Mouse (Mus musculus): Measurements from ENCODE around the gene Trim21. TPM values are rescaled to one million over a fixed set of nuclear protein-coding genes. Genes with fewer than 3 reads are reported as not detected.

The Trim21 gene
- polyA plus RNA-seq, 1 experiment from 2014 or later, result 0.14 TPM

DNA sequence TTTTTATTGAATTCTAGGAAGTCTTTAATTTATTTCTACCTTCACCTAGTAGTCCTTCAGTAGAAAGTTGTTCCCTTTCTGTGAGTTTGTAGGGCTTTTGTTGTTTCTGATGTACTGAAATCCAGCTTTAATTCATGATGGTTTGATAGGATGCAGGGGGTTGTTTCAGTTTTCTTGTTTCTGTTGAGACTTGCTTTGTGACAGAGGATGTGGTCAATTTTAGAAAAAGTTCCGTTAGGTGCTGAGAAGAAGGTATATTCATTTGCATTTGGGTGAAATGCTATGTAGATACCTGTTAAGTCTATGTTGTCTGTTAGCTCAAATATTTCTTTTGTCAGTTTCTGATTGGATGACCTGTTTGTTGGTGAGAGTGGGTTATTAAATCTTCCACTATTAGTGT is 36.2 kb downstream of the Trim21 start:
- H3K36me3 ChIP-seq (replicated peaks), result no peaks in the 10 kb centered on the region
- H3K9me3 ChIP-seq, result no peaks in the 10 kb centered on the region
- H3K27ac ChIP-seq, result no peak overlapping the region
- H3K4me2 ChIP-seq, result no peak overlapping the region
- no peaks in the 10 kb centered on the region for H3K27me3 ChIP-seq
- H3K4me3 ChIP-seq (replicated peaks), result no peak overlapping the region
- H3K4me1 ChIP-seq, result no peaks in the 10 kb centered on the region
- no peak overlapping the region for H3K9ac ChIP-seq
- ATAC-seq (ENCODE audit: low FRiP score), result no peak
- 90% methylated on average over 1 of the region's 1 CpGs for WGBS

DNA sequence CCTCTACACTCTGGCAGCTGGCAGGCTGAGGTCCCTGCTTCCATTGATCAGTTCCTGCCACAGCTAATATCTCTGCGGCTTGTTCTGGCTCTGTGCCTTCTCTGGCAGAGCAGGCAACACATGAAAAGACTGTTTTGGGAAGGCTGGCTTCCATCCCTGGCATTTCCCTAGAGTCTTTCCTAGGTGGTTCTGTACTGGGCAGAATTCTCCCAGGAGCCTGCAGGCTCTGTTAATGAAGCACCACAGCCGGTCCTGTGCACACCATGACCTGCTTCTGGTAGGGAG is 48.3 kb downstream of the Trim21 start:
- no peak overlapping the region for H3K27ac ChIP-seq
- peaks cover 33% of the 10 kb centered on the region for H3K27me3 ChIP-seq
- 86% methylated on average over 2 of the region's 2 CpGs for WGBS
- no peak overlapping the region for H3K4me2 ChIP-seq
- H3K9me3 ChIP-seq, result no peaks in the 10 kb centered on the region
- ATAC-seq (ENCODE audit: low FRiP score), result no peak
- peaks cover 4% of the 10 kb centered on the region; the same call in 1 of the 2 replicates for H3K4me1 ChIP-seq
- H3K9ac ChIP-seq, result no peak overlapping the region
- no peak overlapping the region for H3K4me3 ChIP-seq (replicated peaks)
- H3K36me3 ChIP-seq (replicated peaks), result no peaks in the 10 kb centered on the region

DNA sequence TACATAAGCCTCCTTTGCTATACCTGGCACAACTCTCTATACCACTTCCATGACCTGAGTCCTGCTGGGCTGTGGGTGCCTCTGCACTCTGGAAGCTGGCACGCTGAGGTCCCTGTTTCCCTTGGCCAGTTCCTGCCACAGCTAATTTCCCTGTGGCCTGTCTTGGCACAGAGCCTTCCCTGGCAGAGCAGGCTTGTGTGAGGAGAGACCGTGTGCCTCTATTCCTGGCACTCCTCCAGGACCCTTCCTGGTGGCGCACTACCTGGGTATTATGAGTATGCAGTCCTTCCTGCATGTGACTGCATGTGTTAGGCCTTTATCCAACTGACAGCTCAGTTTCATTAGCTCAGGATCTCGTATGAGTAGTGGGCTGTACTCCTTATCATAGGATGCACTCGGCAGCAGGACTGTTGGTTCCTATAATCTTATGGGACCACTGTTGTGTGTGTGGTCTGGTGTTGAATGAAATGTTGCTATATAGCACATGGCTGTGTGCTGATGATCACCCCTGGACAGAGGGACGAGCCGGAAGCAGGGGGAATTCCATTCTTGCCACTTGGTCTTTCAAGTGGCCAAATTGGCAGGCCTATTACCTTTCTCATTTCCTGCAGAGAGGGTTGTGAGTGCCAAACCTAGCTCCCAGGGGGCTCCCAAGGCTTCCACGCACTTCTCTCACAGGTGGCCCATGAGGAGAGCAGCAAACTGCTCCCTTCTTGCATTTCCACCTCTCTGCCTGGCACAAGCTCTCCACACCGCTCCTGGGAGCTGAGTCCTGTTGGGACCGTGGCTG is 48.8 kb downstream of the Trim21 start:
- Histone ChIP-seq H3K9me3 (no peaks in the 10 kb centered on the region), H3K9ac (no peak overlapping the region), H3K36me3 (replicated peaks) (no peaks in the 10 kb centered on the region), H3K4me3 (replicated peaks) (no peak overlapping the region), H3K4me2 (no peak overlapping the region), H3K27ac (no peak overlapping the region), H3K27me3 (peaks cover 38% of the 10 kb centered on the region), H3K4me1 (peaks cover 4% of the 10 kb centered on the region; the same call in 1 of the 2 replicates)
- WGBS, result 79% methylated on average over 10 of the region's 10 CpGs
- no peak for ATAC-seq (ENCODE audit: low FRiP score)

DNA sequence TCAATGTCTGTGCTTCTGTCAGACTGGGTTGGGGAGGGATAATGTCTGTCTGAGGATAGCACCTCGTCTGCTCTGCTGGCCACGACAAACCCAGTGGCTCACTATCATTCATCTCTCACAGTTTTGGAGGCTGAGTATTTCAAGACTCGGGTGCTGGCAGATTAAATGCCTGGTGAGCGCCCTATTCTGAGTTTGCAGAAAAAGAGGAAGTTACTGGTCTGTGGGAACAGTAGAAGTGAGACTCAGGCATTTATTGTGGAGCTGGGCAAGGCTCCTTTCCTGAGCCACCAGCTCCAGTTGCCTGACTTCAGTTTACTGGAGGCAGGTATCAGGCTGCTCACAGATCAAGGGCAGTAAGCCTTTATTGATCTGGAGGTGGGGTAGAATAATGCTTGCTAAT is 51.1 kb downstream of the Trim21 start:
- Histone ChIP-seq H3K27ac (no peak overlapping the region), H3K27me3 (peaks cover 40% of the 10 kb centered on the region), H3K4me1 (peaks cover 4% of the 10 kb centered on the region; the same call in 1 of the 2 replicates), H3K36me3 (replicated peaks) (no peaks in the 10 kb centered on the region), H3K9me3 (no peaks in the 10 kb centered on the region), H3K4me3 (replicated peaks) (no peak overlapping the region), H3K4me2 (no peak overlapping the region), H3K9ac (no peak overlapping the region)
- 78% methylated on average over 4 of the region's 4 CpGs for WGBS
- ATAC-seq (ENCODE audit: low FRiP score), result no peak

DNA sequence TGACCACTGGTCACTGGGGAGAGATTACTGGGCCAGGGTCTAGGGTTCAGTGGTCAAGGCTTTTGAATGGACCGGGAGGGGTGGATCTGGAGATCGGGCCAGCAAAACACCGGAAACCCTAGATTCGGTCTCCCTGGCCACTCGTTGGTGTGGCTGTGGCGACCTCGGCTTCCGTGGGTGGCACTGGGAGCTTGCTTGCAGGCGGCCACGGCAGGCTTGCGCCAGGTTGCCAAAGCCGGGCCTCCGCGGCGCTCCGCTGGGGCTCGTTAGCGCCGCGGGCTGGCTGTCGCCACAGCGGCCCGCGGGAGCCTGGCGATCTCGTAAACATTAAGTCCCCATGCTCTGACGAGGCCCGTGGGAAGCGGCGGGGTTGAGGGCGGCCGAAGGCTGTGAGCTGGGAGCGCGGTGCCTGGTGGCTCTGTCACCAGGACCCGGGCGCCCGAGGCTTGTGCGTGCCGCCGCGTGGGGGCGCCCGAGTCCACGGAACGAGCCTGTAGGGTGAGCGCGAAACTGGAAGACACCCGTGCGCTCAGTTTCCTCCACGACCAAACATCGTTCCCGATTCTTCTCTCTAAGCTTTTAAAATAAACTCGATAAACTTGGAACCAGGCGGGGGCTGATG is 52.4 kb downstream of the Trim21 start:
- ATAC-seq (ENCODE audit: low FRiP score), result peak; percentile 95
- Histone ChIP-seq H3K27me3 (peaks cover 40% of the 10 kb centered on the region), H3K27ac (no peak overlapping the region), H3K4me3 (replicated peaks) (peak overlapping the region; percentile 53), H3K4me2 (peak overlapping the region; percentile 84), H3K4me1 (peaks cover 4% of the 10 kb centered on the region; the same call in 1 of the 2 replicates), H3K9me3 (no peaks in the 10 kb centered on the region), H3K9ac (peak overlapping the region; percentile 80), H3K36me3 (replicated peaks) (no peaks in the 10 kb centered on the region)
- WGBS, result under 1% methylated on average over 54 of the region's 54 CpGs

DNA sequence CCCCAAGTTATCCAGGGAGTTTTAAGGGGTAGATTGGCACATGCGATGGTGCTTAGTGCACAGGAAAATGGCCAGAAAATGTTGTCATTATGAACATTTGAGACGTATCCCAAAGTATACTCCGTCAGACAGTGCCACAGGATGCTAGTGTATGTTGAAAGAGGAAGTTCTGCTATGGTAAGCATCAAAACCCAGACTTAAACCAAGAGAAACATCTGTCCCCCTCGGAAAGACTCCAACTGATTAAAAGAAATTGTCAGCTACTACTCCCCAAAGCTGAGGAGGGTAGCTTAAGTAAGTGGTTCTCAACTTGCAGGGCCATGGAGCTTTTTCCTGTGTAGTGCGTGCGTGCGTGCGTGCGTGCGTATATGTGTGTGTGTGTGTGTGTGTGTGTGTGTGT is 53.4 kb downstream of the Trim21 start:
- Histone ChIP-seq H3K27me3 (peaks cover 38% of the 10 kb centered on the region), H3K4me2 (no peak overlapping the region), H3K36me3 (replicated peaks) (no peaks in the 10 kb centered on the region), H3K27ac (no peak overlapping the region), H3K9ac (no peak overlapping the region), H3K4me3 (replicated peaks) (no peak overlapping the region), H3K9me3 (no peaks in the 10 kb centered on the region), H3K4me1 (peaks cover 4% of the 10 kb centered on the region; the same call in 1 of the 2 replicates)
- ATAC-seq (ENCODE audit: low FRiP score), result no peak
- WGBS, result 97% methylated on average over 10 of the region's 10 CpGs

DNA sequence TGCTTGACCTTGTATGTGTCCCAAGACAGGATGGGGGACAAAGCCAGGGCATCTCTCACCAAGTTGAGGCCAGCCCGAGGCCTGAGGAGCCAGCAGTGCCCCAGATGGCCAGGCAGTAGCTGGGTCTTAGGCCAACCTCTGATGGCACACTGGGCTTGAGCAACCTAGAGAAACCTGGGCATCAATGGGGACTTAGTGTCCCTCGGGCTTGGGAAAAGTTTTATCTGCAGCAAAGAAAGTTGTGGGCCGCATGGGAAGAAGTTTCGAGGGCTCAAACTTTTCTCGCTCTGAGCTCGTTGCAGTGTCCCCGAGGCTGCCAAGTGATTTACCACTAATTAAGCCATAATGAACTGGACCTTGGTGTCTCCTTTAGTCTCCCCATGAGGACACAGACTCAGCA is 55.6 kb downstream of the Trim21 start:
- no peak overlapping the region for H3K4me3 ChIP-seq (replicated peaks)
- no peak for ATAC-seq (ENCODE audit: low FRiP score)
- no peak overlapping the region for H3K4me2 ChIP-seq
- no peak overlapping the region for H3K27ac ChIP-seq
- peaks cover 28% of the 10 kb centered on the region for H3K27me3 ChIP-seq
- no peaks in the 10 kb centered on the region for H3K36me3 ChIP-seq (replicated peaks)
- 65% methylated on average over 7 of the region's 7 CpGs for WGBS
- no peaks in the 10 kb centered on the region for H3K9me3 ChIP-seq
- no peak overlapping the region for H3K9ac ChIP-seq
- peaks cover 4% of the 10 kb centered on the region; the same call in 1 of the 2 replicates for H3K4me1 ChIP-seq

DNA sequence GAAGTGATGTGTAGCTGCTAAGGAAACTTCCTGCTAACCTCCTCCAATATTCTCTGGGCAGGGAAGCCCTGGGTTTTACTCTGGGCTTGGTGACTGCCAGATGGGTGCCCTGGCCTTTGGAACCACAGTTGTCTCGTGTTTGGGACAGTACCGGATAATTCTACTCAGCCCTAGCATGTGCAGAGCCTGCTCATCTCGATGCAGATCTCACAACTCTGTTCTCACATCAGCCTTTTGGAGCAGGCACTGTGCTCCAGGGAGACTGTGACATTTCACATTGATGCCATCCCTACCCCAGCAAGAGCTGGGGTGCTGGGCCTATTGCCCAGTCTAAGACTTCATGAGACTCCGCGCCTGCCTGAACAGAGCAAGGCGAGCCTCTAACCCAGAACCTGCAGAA is 56.6 kb downstream of the Trim21 start:
- H3K27me3 ChIP-seq, result peaks cover 17% of the 10 kb centered on the region
- no peak overlapping the region for H3K9ac ChIP-seq
- 89% methylated on average over 6 of the region's 6 CpGs for WGBS
- no peak for ATAC-seq (ENCODE audit: low FRiP score)
- no peaks in the 10 kb centered on the region for H3K9me3 ChIP-seq
- H3K27ac ChIP-seq, result no peak overlapping the region
- H3K36me3 ChIP-seq (replicated peaks), result no peaks in the 10 kb centered on the region
- H3K4me1 ChIP-seq, result peaks cover 4% of the 10 kb centered on the region; the same call in 1 of the 2 replicates
- no peak overlapping the region for H3K4me3 ChIP-seq (replicated peaks)
- no peak overlapping the region for H3K4me2 ChIP-seq

DNA sequence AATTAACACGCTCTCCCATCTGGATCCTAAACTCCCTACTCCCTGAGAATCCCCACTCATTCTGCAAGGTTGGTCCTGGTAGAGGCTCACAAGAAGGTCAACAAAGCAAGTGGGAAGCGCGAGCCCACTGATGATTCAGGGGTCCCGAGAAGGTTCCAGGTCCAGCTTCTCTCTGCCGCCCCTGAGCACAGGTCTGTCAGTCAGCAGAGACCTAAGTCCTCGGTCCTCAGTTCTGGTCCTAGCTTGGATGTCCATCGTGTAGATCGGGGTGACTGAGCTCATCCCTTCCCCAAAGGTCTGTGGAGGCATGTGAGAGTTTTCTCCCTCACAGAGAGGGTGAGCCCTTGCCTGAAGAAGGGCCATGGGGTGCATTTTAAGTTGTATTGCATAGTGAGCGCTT is 57.2 kb downstream of the Trim21 start:
- H3K4me1 ChIP-seq, result peaks cover 4% of the 10 kb centered on the region; the same call in 1 of the 2 replicates
- no peak for ATAC-seq (ENCODE audit: low FRiP score)
- H3K9me3 ChIP-seq, result no peaks in the 10 kb centered on the region
- H3K36me3 ChIP-seq (replicated peaks), result no peaks in the 10 kb centered on the region
- H3K4me2 ChIP-seq, result no peak overlapping the region
- H3K27me3 ChIP-seq, result peaks cover 16% of the 10 kb centered on the region
- 83% methylated on average over 9 of the region's 9 CpGs for WGBS
- no peak overlapping the region for H3K27ac ChIP-seq
- H3K4me3 ChIP-seq (replicated peaks), result no peak overlapping the region
- no peak overlapping the region for H3K9ac ChIP-seq

Other genes with a start within 250 kb of the Trim21 start
- gene Rrm1, start 123.8 kb downstream of the Trim21 start, polyA plus RNA-seq (2016; fragmentation: Nextera tagmentation; extraction: Ambion mirVana), result 203 and 216 TPM in 2 replicates
- 0.45 and 0.89 TPM in 2 replicates for gene Olfr543, start 83.8 kb downstream of the Trim21 start, polyA plus RNA-seq (2016; fragmentation: Nextera tagmentation; extraction: Ambion mirVana)
- gene Olfr544, start 77.2 kb downstream of the Trim21 start, polyA plus RNA-seq (2016; fragmentation: Nextera tagmentation; extraction: Ambion mirVana), result 0.10 and 0.14 TPM in 2 replicates
- gene Olfr545, start 65.9 kb downstream of the Trim21 start, polyA plus RNA-seq (2016; fragmentation: Nextera tagmentation; extraction: Ambion mirVana), result 0.32 TPM in 1 of 2 replicates, not detected in the other
- not detected in 2 replicates for gene Olfr547, start 30.7 kb downstream of the Trim21 start, polyA plus RNA-seq (2016; fragmentation: Nextera tagmentation; extraction: Ambion mirVana)
- not detected in 2 replicates for gene Olfr548-ps1, start 24.6 kb downstream of the Trim21 start, polyA plus RNA-seq (2016; fragmentation: Nextera tagmentation; extraction: Ambion mirVana)
- gene Olfr549, start 15.6 kb downstream of the Trim21 start, polyA plus RNA-seq (2016; fragmentation: Nextera tagmentation; extraction: Ambion mirVana), result not detected in 2 replicates
- gene Olfr550, start 6.0 kb upstream of the Trim21 start, polyA plus RNA-seq (2016; fragmentation: Nextera tagmentation; extraction: Ambion mirVana), result 0.19 TPM in 1 of 2 replicates, not detected in the other
- gene Olfr551, start 26.4 kb upstream of the Trim21 start, polyA plus RNA-seq (2016; fragmentation: Nextera tagmentation; extraction: Ambion mirVana), result not detected in 2 replicates
- not detected in 2 replicates for gene Olfr552, start 32.3 kb upstream of the Trim21 start, polyA plus RNA-seq (2016; fragmentation: Nextera tagmentation; extraction: Ambion mirVana)
- gene Olfr553, start 52.7 kb upstream of the Trim21 start, polyA plus RNA-seq (2016; fragmentation: Nextera tagmentation; extraction: Ambion mirVana), result not detected in 2 replicates
- gene Olfr554, start 72.9 kb upstream of the Trim21 start, polyA plus RNA-seq (2016; fragmentation: Nextera tagmentation; extraction: Ambion mirVana), result not detected in 2 replicates
- gene Olfr555, start 93.3 kb upstream of the Trim21 start, polyA plus RNA-seq (2016; fragmentation: Nextera tagmentation; extraction: Ambion mirVana), result not detected in 2 replicates
- gene Olfr556, start 99.4 kb upstream of the Trim21 start, polyA plus RNA-seq (2016; fragmentation: Nextera tagmentation; extraction: Ambion mirVana), result not detected in 2 replicates
- gene Trim68, start 121.8 kb upstream of the Trim21 start, polyA plus RNA-seq (2016; fragmentation: Nextera tagmentation; extraction: Ambion mirVana), result 7.5 and 9.8 TPM in 2 replicates
- not detected in 2 replicates for gene Olfr557, start 130.4 kb upstream of the Trim21 start, polyA plus RNA-seq (2016; fragmentation: Nextera tagmentation; extraction: Ambion mirVana)
- not detected in 2 replicates for gene Olfr558, start 136.7 kb upstream of the Trim21 start, polyA plus RNA-seq (2016; fragmentation: Nextera tagmentation; extraction: Ambion mirVana)
- gene Olfr33, start 153.6 kb upstream of the Trim21 start, polyA plus RNA-seq (2016; fragmentation: Nextera tagmentation; extraction: Ambion mirVana), result not detected in 2 replicates
- not detected in 2 replicates for gene Olfr559, start 162.0 kb upstream of the Trim21 start, polyA plus RNA-seq (2016; fragmentation: Nextera tagmentation; extraction: Ambion mirVana)
- gene Olfr560, start 193.9 kb upstream of the Trim21 start, polyA plus RNA-seq (2016; fragmentation: Nextera tagmentation; extraction: Ambion mirVana), result not detected in 2 replicates
- gene Olfr78, start 194.0 kb upstream of the Trim21 start, polyA plus RNA-seq (2016; fragmentation: Nextera tagmentation; extraction: Ambion mirVana), result 0.10 TPM in 1 of 2 replicates, not detected in the other
- gene Olfr561, start 205.7 kb upstream of the Trim21 start, polyA plus RNA-seq (2016; fragmentation: Nextera tagmentation; extraction: Ambion mirVana), result not detected in 2 replicates
- gene Olfr564, start 238.0 kb upstream of the Trim21 start, polyA plus RNA-seq (2016; fragmentation: Nextera tagmentation; extraction: Ambion mirVana), result not detected in 2 replicates